Mouse (Mus musculus): Measurements from ENCODE around the gene Olr1. TPM values are rescaled to one million over a fixed set of nuclear protein-coding genes. Genes with fewer than 3 reads are reported as not detected.
"Not testable (repeated sequence)": the region's sequence is repeated elsewhere in the genome, so short reads cannot be mapped to it uniquely, and the experiment has no call there.

Gene Olr1
- total and polyA plus RNA-seq, 2 experiments from 2014 or later, result 0.27 to 1.9 TPM

DNA sequence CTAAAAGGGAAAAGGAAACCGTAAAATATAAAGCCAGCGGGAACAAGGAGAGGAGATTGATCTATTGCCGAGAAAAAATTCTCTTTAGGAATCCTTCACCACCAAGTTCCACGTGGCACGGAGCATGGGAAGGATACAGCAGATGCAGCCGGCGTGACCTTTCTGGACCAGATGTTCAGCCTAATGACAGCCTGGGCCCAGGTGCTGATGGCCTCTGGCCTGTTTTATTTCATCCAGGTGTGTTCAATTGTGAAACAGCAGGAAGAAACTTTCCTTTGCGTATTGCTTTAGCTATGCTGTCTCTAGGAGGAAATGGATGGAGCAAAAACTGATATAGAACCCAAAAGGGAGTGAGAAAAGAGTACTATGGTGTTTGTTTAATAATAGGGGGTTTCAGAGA lies 5.9 kb upstream of the Olr1 start:
- Histone ChIP-seq H3K4me2 (ENCODE audit: low read depth, low read length) (no peak overlapping the region), H3K27me3 (ENCODE audit: control insufficient read depth, insufficient read depth, low read length) (no peaks in the 10 kb centered on the region), H3K4me1 (ENCODE audit: control insufficient read depth, insufficient read depth) (no peaks in the 10 kb centered on the region), H3K4me3 (ENCODE audit: low read depth, low read length) (no peak overlapping the region), H3K36me3 (replicated peaks; ENCODE audit: control insufficient read depth, insufficient read depth, low read length) (no peaks in the 10 kb centered on the region), H3K27ac (ENCODE audit: low read depth) (no peak overlapping the region), H3K9me3 (replicated peaks; ENCODE audit: control insufficient read depth, low read length) (no peaks in the 10 kb centered on the region), H3K9ac (replicated peaks; ENCODE audit: low read depth, low read length) (no peak overlapping the region)
- no peak for TF ChIP-seq EP300 (IDR thresholded peaks at IDR 0.05; ENCODE audit: low read depth)
- TF ChIP-seq CTCF (IDR thresholded peaks at IDR 0.05; ENCODE audit: low read depth), result no peak
- DNase-seq (ENCODE audit: low spot score) (no peak), ATAC-seq (ENCODE audit: insufficient read depth, low read depth) (no peak)
- 63% methylated on average over 8 of the region's 8 CpGs for WGBS

DNA sequence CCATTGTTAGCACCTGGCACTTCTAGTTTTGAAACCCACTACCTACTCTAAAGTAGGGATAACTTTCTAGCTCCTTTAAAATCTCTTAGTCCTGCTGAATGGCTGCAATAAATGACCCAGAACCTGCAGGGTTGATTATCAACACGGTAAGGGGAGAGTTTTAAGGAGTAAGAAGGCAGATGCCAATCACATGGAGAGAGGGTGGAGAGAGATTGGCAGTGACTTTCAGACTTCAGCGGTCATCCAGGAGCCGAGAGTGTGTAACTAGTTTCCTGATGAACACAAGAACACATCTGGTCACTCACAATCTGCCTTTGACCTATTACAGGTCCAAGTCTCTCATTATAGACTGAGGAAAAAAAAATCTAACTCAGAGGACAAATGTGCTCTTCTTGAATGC lies 5.4 kb upstream of the Olr1 start, which contains the start of gene Tmem52b:
Gene Tmem52b (plus strand): TSS at position 189 of the 400 bp plus-strand sequence.
- H3K4me2 ChIP-seq (ENCODE audit: low read depth, low read length), result no peak within 1 kb of the TSS
- H3K9ac ChIP-seq (replicated peaks; ENCODE audit: low read depth, low read length), result no peak within 1 kb of the TSS
- DNase-seq (ENCODE audit: low spot score), result no peak
- no peak within 1 kb of the TSS for H3K4me3 ChIP-seq (ENCODE audit: low read depth, low read length)
- no peaks in the 10 kb centered on the region for H3K4me1 ChIP-seq (ENCODE audit: control insufficient read depth, insufficient read depth)
- H3K9me3 ChIP-seq (replicated peaks; ENCODE audit: control insufficient read depth, low read length), result no peaks in the 10 kb centered on the region
- WGBS, result 34% methylated on average over 3 of the region's 3 CpGs
- no peaks in the 10 kb centered on the region for H3K27me3 ChIP-seq (ENCODE audit: control insufficient read depth, insufficient read depth, low read length)
- TF ChIP-seq CTCF (IDR thresholded peaks at IDR 0.05; ENCODE audit: low read depth) (no peak), EP300 (IDR thresholded peaks at IDR 0.05; ENCODE audit: low read depth) (no peak)
- no peaks in the 10 kb centered on the region for H3K36me3 ChIP-seq (replicated peaks; ENCODE audit: control insufficient read depth, insufficient read depth, low read length)
- ATAC-seq (ENCODE audit: insufficient read depth, low read depth), result no peak
- H3K27ac ChIP-seq (ENCODE audit: low read depth), result no peak within 1 kb of the TSS

DNA sequence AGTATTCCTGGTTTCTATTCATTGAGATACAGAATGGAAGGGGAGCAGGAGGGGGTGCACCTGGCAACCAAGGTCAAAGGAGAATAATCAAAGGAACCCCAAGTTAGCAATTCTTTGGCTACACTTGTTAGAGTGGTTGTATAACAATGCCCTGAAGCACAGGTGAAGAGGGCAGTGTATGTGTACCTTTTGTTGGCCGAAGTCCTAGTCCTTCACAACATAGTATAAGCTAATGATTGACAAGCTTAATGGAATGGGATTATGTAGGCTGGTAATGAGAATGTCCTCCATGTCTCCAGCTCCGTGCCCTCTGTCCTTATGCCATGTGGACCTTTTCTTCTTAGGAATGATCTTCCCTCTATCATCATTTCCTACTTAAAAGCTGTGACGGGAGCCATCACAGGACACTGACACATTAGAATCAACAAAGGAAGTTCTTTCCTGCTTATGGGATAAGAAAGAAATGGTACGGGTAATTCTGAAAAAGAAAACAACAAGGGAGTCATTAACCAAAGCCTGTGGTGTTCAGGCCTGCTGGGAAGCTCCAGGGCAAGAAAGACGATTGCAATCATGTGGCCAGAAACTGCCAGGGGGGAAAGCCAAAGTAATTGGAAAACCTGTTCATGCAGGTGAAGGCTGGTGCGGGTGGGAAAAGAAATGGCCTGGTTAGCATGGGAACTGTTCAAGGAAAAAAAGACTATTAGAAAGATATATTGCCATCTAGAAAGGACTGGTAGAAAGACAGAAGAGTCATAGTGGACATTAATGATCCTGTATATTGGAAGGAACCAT lies 3.4 kb upstream of the Olr1 start:
- Histone ChIP-seq H3K9me3 (replicated peaks; ENCODE audit: control insufficient read depth, low read length) (no peaks in the 10 kb centered on the region), H3K4me2 (ENCODE audit: low read depth, low read length) (no peak overlapping the region), H3K4me1 (ENCODE audit: control insufficient read depth, insufficient read depth) (no peaks in the 10 kb centered on the region), H3K4me3 (ENCODE audit: low read depth, low read length) (no peak overlapping the region), H3K9ac (replicated peaks; ENCODE audit: low read depth, low read length) (no peak overlapping the region), H3K27me3 (ENCODE audit: control insufficient read depth, insufficient read depth, low read length) (no peaks in the 10 kb centered on the region), H3K36me3 (replicated peaks; ENCODE audit: control insufficient read depth, insufficient read depth, low read length) (no peaks in the 10 kb centered on the region), H3K27ac (ENCODE audit: low read depth) (no peak overlapping the region)
- no peak for TF ChIP-seq EP300 (IDR thresholded peaks at IDR 0.05; ENCODE audit: low read depth)
- TF ChIP-seq CTCF (IDR thresholded peaks at IDR 0.05; ENCODE audit: low read depth), result no peak
- 59% methylated on average over 6 of the region's 6 CpGs for WGBS
- DNase-seq (ENCODE audit: low spot score), result no peak
- ATAC-seq (ENCODE audit: insufficient read depth, low read depth), result no peak

DNA sequence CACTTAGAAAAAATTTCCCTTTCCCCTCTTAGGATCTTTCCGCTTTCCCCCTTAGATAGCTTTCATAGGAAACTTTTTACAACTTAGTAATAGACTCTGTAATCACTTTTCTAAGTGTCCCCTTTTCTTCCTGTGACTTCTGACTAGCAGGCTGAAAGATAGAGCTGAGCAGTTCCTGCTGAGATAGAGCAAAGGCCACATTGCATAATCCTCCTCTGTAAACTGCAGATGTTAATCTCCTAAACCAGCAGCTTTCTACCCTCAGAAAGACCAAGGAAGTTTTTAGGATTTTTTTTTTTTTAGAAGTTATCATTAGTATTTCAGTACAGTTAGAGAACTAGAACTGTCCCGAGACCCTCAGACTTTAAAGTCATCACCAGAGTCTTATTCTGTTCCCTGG lies 3.5 kb downstream of the Olr1 start:
- Histone ChIP-seq H3K4me3 (ENCODE audit: low read depth, low read length) (no peak overlapping the region), H3K27me3 (ENCODE audit: control insufficient read depth, insufficient read depth, low read length) (no peaks in the 10 kb centered on the region), H3K4me2 (ENCODE audit: low read depth, low read length) (no peak overlapping the region), H3K4me1 (ENCODE audit: control insufficient read depth, insufficient read depth) (no peaks in the 10 kb centered on the region), H3K27ac (ENCODE audit: low read depth) (no peak overlapping the region), H3K9me3 (replicated peaks; ENCODE audit: control insufficient read depth, low read length) (no peaks in the 10 kb centered on the region; the same call in 1 of the 2 replicates), H3K9ac (replicated peaks; ENCODE audit: low read depth, low read length) (no peak overlapping the region), H3K36me3 (replicated peaks; ENCODE audit: control insufficient read depth, insufficient read depth, low read length) (no peaks in the 10 kb centered on the region)
- DNase-seq (ENCODE audit: low spot score), result no peak
- no peak for TF ChIP-seq EP300 (IDR thresholded peaks at IDR 0.05; ENCODE audit: low read depth)
- no peak for TF ChIP-seq CTCF (IDR thresholded peaks at IDR 0.05; ENCODE audit: low read depth)
- no peak for ATAC-seq (ENCODE audit: insufficient read depth, low read depth)
- 68% methylated on average over 2 of the region's 2 CpGs for WGBS

DNA sequence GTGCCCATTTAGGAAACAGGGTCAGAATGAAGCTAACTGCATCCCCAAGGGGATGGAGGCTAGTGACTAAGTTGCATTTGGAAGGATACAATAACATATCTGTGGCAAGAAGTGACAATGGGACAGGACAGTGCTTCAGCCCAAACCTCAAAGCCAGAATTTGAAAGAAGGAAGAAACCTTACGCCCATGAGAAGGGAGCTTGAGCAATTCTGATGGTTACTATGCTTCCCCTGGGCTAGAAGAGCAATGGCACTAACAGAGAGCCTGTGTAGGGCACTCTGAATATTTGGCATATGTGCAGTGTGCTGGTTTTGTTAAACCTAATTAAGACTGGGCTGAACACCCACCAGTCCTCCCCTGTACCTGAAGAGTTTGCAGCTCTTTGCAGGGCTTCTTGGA lies 7.4 kb downstream of the Olr1 start:
- WGBS, result 73% methylated on average over 1 of the region's 1 CpGs

More for the DNA sequence above, 7.4 kb downstream of the Olr1 start:
- DNase-seq (ENCODE audit: low spot score); H3K4me1 ChIP-seq (ENCODE audit: control insufficient read depth, insufficient read depth); H3K27ac ChIP-seq (ENCODE audit: low read depth); H3K36me3 ChIP-seq (replicated peaks; ENCODE audit: control insufficient read depth, insufficient read depth, low read length); H3K4me3 ChIP-seq (ENCODE audit: low read depth, low read length); H3K9me3 ChIP-seq (replicated peaks; ENCODE audit: control insufficient read depth, low read length); H3K27me3 ChIP-seq (ENCODE audit: control insufficient read depth, insufficient read depth, low read length); H3K4me2 ChIP-seq (ENCODE audit: low read depth, low read length); H3K9ac ChIP-seq (replicated peaks; ENCODE audit: low read depth, low read length); ATAC-seq (ENCODE audit: insufficient read depth, low read depth): not testable (repeated sequence)
